Comparison of ENCODE assay signal across 9 mouse cellular contexts in genomic region chr13:37969337-37969736, GRCm38 (mm10). TPM values are rescaled to one million over a fixed set of nuclear protein-coding genes. Genes with fewer than 3 reads are reported as not detected.
A peak's percentile ranks its signal among the peaks of the same experiment; 100 is the strongest.
DNase-seq lines count a peak whose midpoint lies in the region; ATAC-seq and TF ChIP-seq lines count a peak whose summit lies in the region.
"Had no signal": no experiment of that assay in that cellular context is flagged by ENCODE, and none has a peak within 500 bp of the region (broad histone marks: within the 10 kb centered on the region; RNA-seq: fewer than 3 reads in every experiment).

No protein-coding gene starts in this region.

- peak overlapping the region; percentile 23; the same call in 1 of the 2 replicates for H3K9ac ChIP-seq in kidney, embryonic 16.5 days (replicated peaks; ENCODE audit: low read length)
- no peak overlapping the region for H3K9ac ChIP-seq in liver, adult 2 months (ENCODE audit: low read depth, low read length)
- H3K9ac ChIP-seq in neural tube, embryonic 11.5 days (ENCODE audit: low read length) = no peak overlapping the region
- no peak overlapping the region for H3K9ac ChIP-seq in stomach, postnatal 0 days (ENCODE audit: low read length)
- H3K9ac ChIP-seq: embryonic facial prominence, embryonic 13.5 days had no signal

- no peak for ATAC-seq in kidney, embryonic 16.5 days (ENCODE audit: low FRiP score, low TSS enrichment)
- no peak for ATAC-seq in neural tube, embryonic 11.5 days (ENCODE audit: insufficient read depth, low FRiP score, low TSS enrichment)
- ATAC-seq in stomach, postnatal 0 days (ENCODE audit: low FRiP score, low TSS enrichment) = no peak

- H3K4me3 ChIP-seq in gastrocnemius, adult 2 months = no peak overlapping the region
- H3K4me3 ChIP-seq in kidney, embryonic 16.5 days (ENCODE audit: low read length) = peak overlapping the region; percentile 15; the same call in 1 of the 2 replicates
- no peak overlapping the region for H3K4me3 ChIP-seq in liver, adult 2 months (ENCODE audit: insufficient read depth, low read depth, low read length)
- H3K4me3 ChIP-seq in neural tube, embryonic 11.5 days (ENCODE audit: low read depth, low read length) = no peak overlapping the region
- no peak overlapping the region for H3K4me3 ChIP-seq in stomach, postnatal 0 days (ENCODE audit: low read depth, low read length)
- H3K4me3 ChIP-seq: embryonic facial prominence, embryonic 13.5 days had no signal

- no peaks in the 10 kb centered on the region for H3K79me2 ChIP-seq in liver, adult 2 months (ENCODE audit: control insufficient read depth, insufficient read depth, low read length)

- peak; percentile 98 for TF ChIP-seq CTCF in gastrocnemius, adult 2 months (IDR thresholded peaks at IDR 0.05)
- peak; percentile 95 for TF ChIP-seq CTCF in liver, adult 2 months (IDR thresholded peaks at IDR 0.05; ENCODE audit: low read depth, low read length)
- TF ChIP-seq CTCF in stomach, postnatal 0 days (IDR thresholded peaks at IDR 0.05; ENCODE audit: low read depth) = peak; percentile 97

- peak overlapping the region; percentile 32 for H3K4me2 ChIP-seq in kidney, embryonic 16.5 days (replicated peaks; ENCODE audit: low read depth, low read length)
- 0 out of 2 replicates have a peak overlapping the region, but pooled peaks have one; percentile 19 for H3K4me2 ChIP-seq in neural tube, embryonic 11.5 days (ENCODE audit: low read depth)
- H3K4me2 ChIP-seq in stomach, postnatal 0 days (replicated peaks; ENCODE audit: low read depth) = no peak overlapping the region
- H3K4me2 ChIP-seq: embryonic facial prominence, embryonic 13.5 days had no signal

- TF ChIP-seq POLR2A in liver, adult 2 months (IDR thresholded peaks at IDR 0.05; ENCODE audit: extremely low read depth, insufficient read depth, low read length) = no peak

- TF ChIP-seq EP300 in stomach, postnatal 0 days (optimal IDR thresholded peaks at IDR 0.05) = no peak

- WGBS in kidney, embryonic 16.5 days = 6% methylated on average over 14 of the region's 14 CpGs
- WGBS in liver, adult 2 months = 9% methylated on average over 14 of the region's 14 CpGs
- 9% methylated on average over 14 of the region's 14 CpGs for WGBS in neural tube, embryonic 11.5 days
- 6% methylated on average over 14 of the region's 14 CpGs for WGBS in stomach, postnatal 0 days

- DNase-seq in 3134 (ENCODE audit: extremely low read depth, insufficient read length, low spot score) = peak; percentile 55
- peak; percentile 74 for DNase-seq in R1 (ENCODE audit: low read depth, low spot score)
- peak; percentile 93 to 96 for DNase-seq in cerebellum, postnatal 14 days
- peak; percentile 87 for DNase-seq in gastrocnemius, adult 2 months
- no peak for DNase-seq in liver, adult 2 months (ENCODE audit: extremely low read depth, low read depth, low spot score)
- peak; percentile 84 for DNase-seq in neural tube, embryonic 11.5 days (ENCODE audit: low spot score)
- peak; percentile 87 for DNase-seq in stomach, postnatal 0 days (ENCODE audit: low spot score)

- H3K36me3 ChIP-seq in kidney, embryonic 16.5 days (ENCODE audit: insufficient read depth, low read length) = no peaks in the 10 kb centered on the region
- H3K36me3 ChIP-seq in liver, adult 2 months (ENCODE audit: control insufficient read depth, insufficient read depth, low read length) = no peaks in the 10 kb centered on the region
- no peaks in the 10 kb centered on the region for H3K36me3 ChIP-seq in neural tube, embryonic 11.5 days (ENCODE audit: control insufficient read depth, insufficient read depth, low read length)
- H3K36me3 ChIP-seq in stomach, postnatal 0 days (ENCODE audit: control insufficient read depth, insufficient read depth, low read length) = no peaks in the 10 kb centered on the region
- H3K36me3 ChIP-seq: embryonic facial prominence, embryonic 13.5 days had no signal

- no peaks in the 10 kb centered on the region for H3K27me3 ChIP-seq in kidney, embryonic 16.5 days (ENCODE audit: insufficient read depth, low read length)
- no peaks in the 10 kb centered on the region for H3K27me3 ChIP-seq in liver, adult 2 months (ENCODE audit: control insufficient read depth, insufficient read depth, low read length)
- H3K27me3 ChIP-seq in neural tube, embryonic 11.5 days (ENCODE audit: control insufficient read depth, insufficient read depth, low read length) = no peaks in the 10 kb centered on the region
- no peaks in the 10 kb centered on the region for H3K27me3 ChIP-seq in stomach, postnatal 0 days (ENCODE audit: control insufficient read depth, insufficient read depth, low read length)
- H3K27me3 ChIP-seq: embryonic facial prominence, embryonic 13.5 days had no signal

- H3K27ac ChIP-seq in gastrocnemius, adult 2 months = no peak overlapping the region
- H3K27ac ChIP-seq in kidney, embryonic 16.5 days (ENCODE audit: low read length) = no peak overlapping the region
- no peak overlapping the region for H3K27ac ChIP-seq in liver, adult 2 months (replicated peaks; ENCODE audit: insufficient read depth, low read depth, low read length)
- no peak overlapping the region for H3K27ac ChIP-seq in neural tube, embryonic 11.5 days (ENCODE audit: low read depth, low read length)
- H3K27ac ChIP-seq in stomach, postnatal 0 days (replicated peaks) = no peak overlapping the region
- H3K27ac ChIP-seq: embryonic facial prominence, embryonic 13.5 days had no signal

- intact Hi-C loops in gastrocnemius, adult 2 months (cut with DNase I) = no loop called here

- no peaks in the 10 kb centered on the region for H3K9me3 ChIP-seq in kidney, embryonic 16.5 days (ENCODE audit: low read length)
- H3K9me3 ChIP-seq in neural tube, embryonic 11.5 days (ENCODE audit: control insufficient read depth, low read length) = no peaks in the 10 kb centered on the region
- no peaks in the 10 kb centered on the region for H3K9me3 ChIP-seq in stomach, postnatal 0 days (ENCODE audit: control insufficient read depth, low read length)
- H3K9me3 ChIP-seq: embryonic facial prominence, embryonic 13.5 days had no signal

- H3K4me1 ChIP-seq in kidney, embryonic 16.5 days (ENCODE audit: insufficient read depth, low read length) = peaks cover 38% of the 10 kb centered on the region
- H3K4me1 ChIP-seq in liver, adult 2 months (ENCODE audit: control insufficient read depth, insufficient read depth, low read length) = no peaks in the 10 kb centered on the region
- peaks cover 14% of the 10 kb centered on the region for H3K4me1 ChIP-seq in neural tube, embryonic 11.5 days (ENCODE audit: control insufficient read depth, insufficient read depth, low read length)
- no peaks in the 10 kb centered on the region for H3K4me1 ChIP-seq in stomach, postnatal 0 days (replicated peaks; ENCODE audit: control insufficient read depth, insufficient read depth)

RNA-seq across cellular contexts. Expression of gene Ssr1, which starts 24.7 kb away (rescaled TPM):
- 10 to 100 TPM; 66.3 to 72.4 TPM for total RNA-seq in gastrocnemius, adult 2 months (2021)
- polyA plus RNA-seq in kidney, embryonic 16.5 days (2015; fragmentation: Nextera tagmentation; extraction: Ambion mirVana) = 130 and 138 TPM in 2 replicates
- total RNA-seq in liver, adult 2 months (2014; rRNA removed) = 24.2 and 25.6 TPM in 2 replicates
- 5.9 and 6.9 TPM in 2 replicates for polyA plus RNA-seq in liver, adult 2 months (2012; rRNA removed)
- 104 and 116 TPM in 2 replicates for polyA plus RNA-seq in neural tube, embryonic 11.5 days (2014; fragmentation: Nextera tagmentation; extraction: Ambion mirVana)
- 76.8 and 85.8 TPM in 2 replicates for polyA plus RNA-seq in stomach, postnatal 0 days (2015; fragmentation: Nextera tagmentation; extraction: Ambion mirVana)
